Mouse (Mus musculus) ES-Bruce4 (cell line): ENCODE results near the gene Top3b.

Experiments used
- CTCF ChIP-seq: IDR thresholded peaks from one replicate; pipeline ENCODE4 v1.8.1; 2011; ENCODE audit warnings: low read depth, low read length
- POLR2A ChIP-seq: IDR thresholded peaks from one replicate; pipeline ENCODE4 v1.8.1; 2011; ENCODE audit warnings: low read length; ENCODE audit not compliant: insufficient read depth

- TF ChIP-seq POLR2A (no peak), CTCF (no peak)
Measured at GRCm38 (mm10) chr16:16892366-16892765, 21.8 kb downstream of the Top3b start.
